Mouse (Mus musculus) heart, postnatal 0 days (tissue): ENCODE results near the gene Ntng1. TPM values are rescaled to one million over a fixed set of nuclear protein-coding genes. Genes with fewer than 3 reads are reported as not detected.

Experiments
- ATAC-seq: fragments of 200-750 bp; cut with Nextera tagmentation; 2 replicates; pipeline ENCODE4 v1.8.0; 2017; ENCODE audit warnings: low read depth, moderate number of reproducible peaks, moderate library complexity; ENCODE audit not compliant: insufficient read depth
- DNase-seq: peaks from one replicate; pipeline ENCODE4 v3.0.0-alpha.2; 2016; ENCODE audit warnings: low spot score
- H3K27ac ChIP-seq: fragments of 300-500 bp; sonication (generic); 2 replicates; pipeline ENCODE4 v1.5.1; 2014; ENCODE audit warnings: low read depth, mild to moderate bottlenecking
- H3K27me3 ChIP-seq: fragments of 300-500 bp; sonication (generic); 2 replicates; pipeline ENCODE4 v1.6.1; 2014; ENCODE audit warnings: low read length, mixed read lengths; ENCODE audit not compliant: control insufficient read depth, insufficient read depth
- H3K36me3 ChIP-seq: fragments of 300-500 bp; sonication (generic); replicated peaks from 2 replicates; pipeline ENCODE4 v1.6.1; 2014; ENCODE audit warnings: low read length, mixed read lengths; ENCODE audit not compliant: control insufficient read depth, insufficient read depth
- H3K4me1 ChIP-seq: fragments of 300-500 bp; sonication (generic); 2 replicates; pipeline ENCODE4 v1.6.1; 2014; ENCODE audit warnings: antibody characterized with exemption; ENCODE audit not compliant: control insufficient read depth, insufficient read depth
- H3K4me2 ChIP-seq: fragments of 300-500 bp; sonication (generic); 2 replicates; pipeline ENCODE4 v1.6.1; 2014; ENCODE audit warnings: low read depth, mild to moderate bottlenecking, low read length, moderate library complexity
- H3K4me3 ChIP-seq: fragments of 300-500 bp; sonication (generic); 2 replicates; pipeline ENCODE4 v1.5.1; 2014; ENCODE audit warnings: low read depth, low read length
- H3K9ac ChIP-seq: fragments of 300-500 bp; sonication (generic); replicated peaks from 2 replicates; pipeline ENCODE4 v1.6.1; 2014; ENCODE audit warnings: low read depth, low read length, mixed read lengths
- H3K9me3 ChIP-seq: fragments of 300-500 bp; sonication (generic); replicated peaks from 2 replicates; pipeline ENCODE4 v1.6.1; 2016; ENCODE audit warnings: low read length; ENCODE audit not compliant: control insufficient read depth
- CTCF ChIP-seq: IDR thresholded peaks from 2 replicates; pipeline ENCODE4 v1.5.1; 2016; ENCODE audit warnings: antibody characterized with exemption, control low read depth, low read depth
- EP300 ChIP-seq: IDR thresholded peaks from 2 replicates; pipeline ENCODE4 v1.6.1; 2016; ENCODE audit warnings: antibody characterized with exemption, low read depth
- WGBS: fragments of 180-500 bp; shearing (Covaris S2); extraction: QIAGEN DNeasy Blood & Tissue Kit; methylation state at CpG from one replicate; pipeline ENCODE4 v1.1.7; 2014; 5-methylcytosine and 5-hydroxymethylcytosine counted together
- polyA plus RNA-seq: library from polyadenylated mRNA; unstranded; fragments of >200 nt; fragmentation: Nextera tagmentation; extraction: Ambion mirVana; gene quantifications from 2 replicates; pipeline ENCODE4 v1.2.1, GENCODE M21; 2015
- total RNA-seq: library from RNA; depleted of rRNA; stranded (reverse); fragments of >200 nt; gene quantifications from 2 replicates; pipeline ENCODE4 v1.2.3, GENCODE M21; 2014; ENCODE audit warnings: low replicate concordance

Gene Ntng1
- total and polyA plus RNA-seq, 2 experiments from 2014 or later: 0.12 to 0.65 TPM

GRCm38 (mm10) chr3:109804145-109804544 lies 339.7 kb downstream of the Ntng1 start:
- Histone ChIP-seq H3K4me1 (no peaks in the 10 kb centered on the region), H3K27ac (no peak overlapping the region), H3K9me3 (no peaks in the 10 kb centered on the region), H3K4me2 (no peak overlapping the region), H3K4me3 (no peak overlapping the region), H3K9ac (no peak overlapping the region), H3K36me3 (no peaks in the 10 kb centered on the region), H3K27me3 (no peaks in the 10 kb centered on the region)
- TF ChIP-seq CTCF: no peak
- no peak for TF ChIP-seq EP300
- ATAC-seq (no peak), DNase-seq (no peak)
- 70% methylated on average over 2 of the region's 2 CpGs for WGBS

- WGBS: 47% methylated on average over 3 of the region's 3 CpGs
- Histone ChIP-seq H3K9me3 (no peaks in the 10 kb centered on the region), H3K27me3 (no peaks in the 10 kb centered on the region), H3K27ac (no peak overlapping the region), H3K4me3 (no peak overlapping the region), H3K4me2 (no peak overlapping the region), H3K4me1 (no peaks in the 10 kb centered on the region), H3K36me3 (no peaks in the 10 kb centered on the region), H3K9ac (no peak overlapping the region)
- ATAC-seq (no peak), DNase-seq (no peak)
- TF ChIP-seq CTCF (no peak), EP300 (no peak)
Measured at GRCm38 (mm10) chr3:109803616-109804015, 340.2 kb downstream of the Ntng1 start.

GRCm38 (mm10) chr3:109797354-109797753 lies 346.5 kb downstream of the Ntng1 start:
- no peak for TF ChIP-seq CTCF
- TF ChIP-seq EP300: no peak
- Histone ChIP-seq H3K27me3 (no peaks in the 10 kb centered on the region), H3K36me3 (no peaks in the 10 kb centered on the region), H3K4me1 (no peaks in the 10 kb centered on the region), H3K27ac (no peak overlapping the region), H3K4me2 (no peak overlapping the region), H3K9me3 (no peaks in the 10 kb centered on the region), H3K4me3 (no peak overlapping the region), H3K9ac (no peak overlapping the region)
- 75% methylated on average over 11 of the region's 11 CpGs for WGBS
- DNase-seq: no peak
- ATAC-seq: no peak

DNA sequence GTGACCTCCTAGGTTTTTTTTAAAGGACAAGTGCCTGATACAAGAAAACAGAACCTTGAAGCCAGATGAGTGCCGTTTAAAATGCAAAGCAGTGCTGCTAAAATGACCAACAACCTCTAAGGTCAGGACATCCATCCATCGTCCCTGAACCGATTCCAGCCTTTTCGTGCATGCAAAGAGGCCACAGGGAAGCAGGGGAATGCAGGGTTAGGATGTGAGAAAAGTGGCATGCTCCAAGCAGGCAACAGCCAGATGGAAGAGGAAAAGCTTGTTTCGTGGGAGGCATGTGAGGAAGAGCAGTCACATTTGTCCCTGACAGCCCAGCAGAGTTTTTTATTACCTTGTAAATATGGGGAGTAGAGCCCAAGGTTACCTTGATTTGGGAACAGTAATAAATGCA lies 360.6 kb downstream of the Ntng1 start:
- TF ChIP-seq EP300 (no peak), CTCF (no peak)
- 47% methylated on average over 5 of the region's 5 CpGs for WGBS
- no peak overlapping the region for H3K4me2 ChIP-seq

DNA sequence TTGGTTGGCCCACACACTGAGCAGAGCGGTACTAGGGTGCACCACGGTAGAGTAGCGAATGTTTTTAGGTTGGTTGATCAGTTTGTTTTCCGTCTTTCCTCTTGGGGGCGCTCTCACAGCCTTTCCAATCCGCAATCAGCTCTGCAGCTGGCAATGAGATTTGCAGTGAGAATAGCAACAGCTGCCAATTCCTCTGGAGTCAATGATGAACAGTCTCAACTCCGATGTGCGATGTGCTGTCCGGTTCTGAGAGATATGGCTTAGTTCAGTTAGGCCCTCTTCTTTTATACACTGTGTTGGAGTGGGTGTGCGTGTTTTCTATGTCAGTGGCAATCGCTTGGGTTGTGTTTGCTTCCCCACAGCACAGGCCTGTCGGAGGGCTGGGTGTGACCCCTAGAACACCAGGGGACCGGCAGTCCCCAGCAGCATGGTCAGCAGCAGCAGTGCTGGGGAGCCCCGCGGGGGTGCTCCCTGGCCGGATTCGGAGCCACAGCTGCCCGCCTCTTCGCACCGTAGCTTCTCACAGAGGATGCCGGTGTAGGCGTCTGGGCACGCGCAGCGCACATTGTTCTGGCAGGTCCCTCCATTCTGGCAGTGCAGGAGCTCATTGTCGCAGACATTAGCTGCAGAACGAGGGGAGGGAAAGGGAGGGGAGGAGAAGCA lies 361.4 kb downstream of the Ntng1 start:
- no peak for DNase-seq
- Histone ChIP-seq H3K27ac (no peak overlapping the region), H3K9me3 (no peaks in the 10 kb centered on the region)

More for the DNA sequence above, 360.6 kb downstream of the Ntng1 start:
- H3K27me3 ChIP-seq: peaks cover 8% of the 10 kb centered on the region; the same call in 1 of the 2 replicates
- H3K9me3 ChIP-seq: no peaks in the 10 kb centered on the region
- ATAC-seq (no peak), DNase-seq (no peak)
- no peak overlapping the region for H3K9ac ChIP-seq
- H3K27ac ChIP-seq: no peak overlapping the region
- peaks cover 8% of the 10 kb centered on the region; the same call in 1 of the 2 replicates for H3K4me1 ChIP-seq
- no peak overlapping the region for H3K4me3 ChIP-seq
- no peaks in the 10 kb centered on the region for H3K36me3 ChIP-seq

More for the DNA sequence above, 361.4 kb downstream of the Ntng1 start:
- Histone ChIP-seq H3K36me3 (no peaks in the 10 kb centered on the region), H3K4me2 (peak overlapping the region; percentile 78), H3K9ac (0 out of 2 replicates have a peak overlapping the region, but pooled peaks have one; percentile 21), H3K27me3 (peaks cover 8% of the 10 kb centered on the region; the same call in 1 of the 2 replicates), H3K4me1 (peaks cover 8% of the 10 kb centered on the region; the same call in 1 of the 2 replicates), H3K4me3 (peak overlapping the region; percentile 43)
- ATAC-seq: peak; percentile 20; the same call in 1 of the 2 replicates
- TF ChIP-seq CTCF (peak; percentile 35; the same call in 1 of the 2 replicates), EP300 (no peak)
- 3% methylated on average over 27 of the region's 27 CpGs for WGBS
